Mouse (Mus musculus) large intestine, adult 2 months (tissue): ENCODE measurements around the gene Rpl18. TPM values are rescaled to one million over a fixed set of nuclear protein-coding genes. Genes with fewer than 3 reads are reported as not detected.

Experiments
- DNase-seq: peaks from one replicate; pipeline ENCODE4 v3.0.0-alpha.2; 2012; ENCODE audit warnings: low read depth, low spot score
- WGBS: fragments of 180-500 bp; shearing (Covaris S2); methylation state at CpG from one replicate; pipeline ENCODE4 v1.1.7; 2018; 5-methylcytosine and 5-hydroxymethylcytosine counted together
- polyA plus RNA-seq: library from polyadenylated mRNA; depleted of rRNA; stranded (reverse); fragments of >200 nt; gene quantifications from 2 replicates; pipeline ENCODE4 v1.2.3, GENCODE M21; 2012

Rpl18 gene
- polyA plus RNA-seq, 1 experiment: 1,915 TPM

DNA sequence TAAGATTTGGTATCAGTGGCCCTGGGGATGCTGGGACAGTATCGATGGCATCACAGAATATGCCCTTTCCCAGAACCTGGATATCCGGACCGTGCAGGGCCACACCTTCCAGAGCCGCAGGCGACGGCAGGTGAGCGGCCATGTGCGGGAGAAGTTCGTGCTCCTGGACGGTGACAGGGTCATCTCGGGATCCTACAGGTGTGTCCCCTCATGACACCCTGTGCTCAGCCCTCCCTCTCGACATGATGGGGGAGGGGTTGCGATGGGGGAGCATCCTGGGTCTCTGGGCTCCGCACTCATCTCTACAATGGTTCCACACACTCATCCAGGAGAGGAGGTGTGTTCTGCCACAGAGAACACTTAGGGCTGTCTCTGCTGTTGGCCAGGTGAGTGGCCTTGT, 8.5 kb downstream of the Rpl18 start:
- 77% methylated on average over 14 of the region's 14 CpGs for WGBS

DNA sequence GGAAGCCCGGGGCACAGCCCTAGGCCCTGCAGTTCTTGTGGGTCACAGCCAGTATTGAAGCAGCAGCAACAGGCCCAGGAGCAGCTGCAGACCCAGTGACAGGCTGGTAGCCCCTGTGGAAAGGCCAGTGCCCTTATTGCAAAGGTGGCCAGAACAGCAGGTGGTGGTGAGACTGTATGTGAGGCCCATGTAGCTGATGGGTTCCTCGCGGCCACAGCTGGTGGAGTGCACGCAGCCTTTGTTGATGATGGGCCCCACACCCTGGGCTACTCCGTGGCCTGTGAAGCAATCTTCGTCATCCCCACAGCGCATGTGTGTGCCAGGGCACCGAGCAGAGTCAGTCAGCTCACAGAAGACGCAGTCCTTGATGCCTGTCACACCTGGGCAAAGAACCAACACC, 9.9 kb downstream of the Rpl18 start:
- WGBS: 48% methylated on average over 9 of the region's 9 CpGs
- no peak for DNase-seq

More for the DNA sequence above, 8.5 kb downstream of the Rpl18 start:
- DNase-seq: no peak

DNA sequence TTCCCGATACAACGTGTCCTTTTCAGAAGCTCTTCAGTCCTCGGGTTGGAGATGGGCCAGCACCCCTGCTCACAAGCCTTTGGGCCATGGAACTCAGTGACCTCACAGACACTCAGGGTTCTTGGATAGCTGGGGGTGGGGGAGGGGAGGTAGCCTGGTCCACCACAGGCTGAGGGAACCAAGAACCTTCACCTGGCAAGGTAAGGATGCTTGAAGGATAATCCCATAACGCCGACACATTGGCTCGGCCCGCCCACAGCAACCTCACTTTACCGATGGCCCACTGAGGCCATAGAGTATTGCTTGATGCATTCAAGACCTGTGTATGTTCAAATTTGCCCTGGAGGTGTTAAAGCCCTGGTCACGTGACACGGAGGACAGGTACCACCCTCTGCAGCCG, 10.5 kb downstream of the Rpl18 start, which contains the start of gene Spaca4:
Gene Spaca4, minus strand, starts transcription at position 101 of the 400 bp plus-strand sequence.
- WGBS: 65% methylated on average over 11 of the region's 11 CpGs
- no peak for DNase-seq

DNA sequence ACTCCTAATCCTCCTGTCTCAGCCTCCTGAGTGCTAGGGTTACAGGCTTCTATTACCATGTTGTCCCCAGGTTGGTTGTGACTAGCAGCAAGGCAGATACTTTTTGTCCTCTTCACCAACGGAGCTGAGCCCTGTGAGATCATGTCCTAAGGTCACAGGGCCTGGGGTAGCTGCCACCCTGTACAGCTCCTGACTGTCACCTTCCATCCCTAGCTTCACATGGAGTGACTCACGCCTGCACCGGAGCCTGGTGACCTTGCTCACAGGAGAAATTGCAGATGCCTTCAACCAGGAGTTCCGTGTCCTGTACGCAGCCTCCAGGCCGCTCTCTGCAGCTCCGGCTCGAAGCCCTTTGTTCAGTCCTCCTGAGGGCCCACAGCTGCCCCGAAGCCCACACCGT, 11.2 kb downstream of the Rpl18 start:
- WGBS: 43% methylated on average over 10 of the region's 10 CpGs
- no peak for DNase-seq

DNA sequence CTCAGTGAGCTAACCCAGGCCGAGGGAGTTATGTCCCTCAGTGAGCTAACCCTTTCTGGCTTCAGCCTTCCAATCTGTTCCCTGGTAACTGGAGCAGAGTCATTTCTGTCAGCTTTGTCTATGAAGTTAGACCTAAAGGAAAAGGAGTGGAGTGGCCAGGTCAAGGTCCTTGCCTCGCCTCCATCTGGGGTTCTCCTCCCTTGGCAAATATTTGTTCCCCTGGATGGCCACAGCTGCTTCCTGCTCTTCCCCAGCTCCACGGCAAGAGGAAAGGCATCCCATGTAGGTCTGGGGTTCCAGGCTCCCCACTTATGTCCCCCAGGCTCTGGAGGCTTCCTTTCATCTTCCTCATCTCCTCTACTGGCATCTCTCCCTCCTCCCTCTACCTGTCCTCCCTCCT, 12.4 kb downstream of the Rpl18 start:
- 36% methylated on average over 3 of the region's 3 CpGs for WGBS
- DNase-seq: no peak

DNA sequence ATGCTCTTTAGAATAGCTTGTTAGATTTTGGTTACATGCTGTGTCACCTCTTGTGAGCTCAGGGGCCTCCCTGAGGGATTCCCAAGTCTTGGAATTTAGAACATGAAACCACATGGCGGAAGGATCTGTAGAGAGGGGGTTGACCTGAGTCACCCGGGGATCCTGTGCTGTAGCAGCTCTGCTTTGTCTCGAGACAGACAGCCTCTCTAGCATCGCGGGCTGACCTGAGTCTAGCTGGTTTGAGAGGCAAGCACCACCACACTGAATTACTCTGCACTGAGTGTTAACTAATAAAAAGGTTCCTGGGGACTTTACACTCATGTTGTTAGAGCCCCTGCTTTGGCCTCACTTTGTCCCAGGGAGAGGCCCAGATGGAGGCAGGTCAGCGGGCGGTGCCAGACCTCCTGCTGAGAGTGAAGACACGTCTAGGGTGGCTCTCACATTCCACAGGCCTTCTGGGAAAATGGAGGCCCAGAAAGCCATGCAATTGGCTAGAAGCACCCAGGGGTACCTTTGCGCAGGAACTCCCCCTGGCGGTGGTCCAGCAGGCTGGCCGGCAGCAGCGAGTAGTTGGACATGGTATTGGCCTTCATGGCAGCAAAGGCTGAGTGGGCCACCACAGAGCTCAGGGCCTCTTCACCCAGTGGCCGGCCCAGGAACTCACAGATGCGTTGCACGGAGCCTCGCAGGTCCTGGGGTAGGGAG, 15.6 kb downstream of the Rpl18 start:
- 12% methylated on average over 16 of the region's 16 CpGs for WGBS
- DNase-seq: no peak

DNA sequence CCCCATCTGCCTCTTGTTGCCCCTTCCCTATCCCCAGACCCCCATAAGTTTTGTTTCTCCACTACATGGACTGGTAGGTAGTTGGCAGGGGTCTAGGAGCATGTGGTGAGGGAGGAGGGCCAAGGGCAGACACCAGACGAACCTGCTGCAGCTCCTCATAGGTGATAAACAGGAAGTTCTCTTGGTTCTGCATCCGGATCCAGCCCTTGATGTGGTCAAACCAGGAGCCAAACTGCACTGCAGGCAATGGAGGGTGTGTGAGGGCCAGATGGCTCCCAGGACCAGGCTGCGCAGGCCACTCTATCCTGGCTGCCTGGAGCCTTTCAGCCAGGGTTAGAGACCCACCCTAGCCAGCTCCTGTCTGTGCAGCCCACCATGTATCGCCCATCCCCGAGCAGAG, 18.2 kb downstream of the Rpl18 start:
- 80% methylated on average over 5 of the region's 5 CpGs for WGBS
- DNase-seq: no peak

DNA sequence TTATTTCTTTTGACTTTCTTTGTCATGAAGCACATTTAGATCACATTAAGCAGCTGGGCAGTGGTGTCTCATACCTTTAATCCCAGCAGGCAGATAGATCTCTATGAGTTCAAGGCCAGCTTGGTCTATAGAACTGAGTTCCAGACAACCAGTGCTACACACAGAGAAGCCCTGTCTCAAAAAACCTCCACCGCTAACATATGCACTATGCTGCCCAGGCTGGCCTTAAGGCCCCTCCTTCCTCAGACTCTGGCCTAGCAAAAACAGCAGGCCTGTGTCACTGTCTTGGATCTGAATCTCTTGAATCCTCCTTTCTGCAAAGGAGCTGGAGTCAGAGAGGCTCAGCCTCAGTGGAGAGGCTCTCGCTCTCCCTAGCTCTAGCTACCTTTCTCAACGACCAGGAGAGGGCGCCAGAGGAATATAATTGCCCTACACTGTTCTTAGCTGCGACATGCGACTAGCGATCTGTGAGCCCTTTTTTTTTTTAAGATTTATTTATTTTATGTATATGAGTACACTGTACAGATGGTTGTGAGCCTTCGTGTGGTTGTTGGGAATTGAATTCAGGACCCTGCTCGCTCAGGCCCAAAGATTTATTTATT, 24.0 kb downstream of the Rpl18 start:
- DNase-seq: no peak
- whole genome bisulfite sequencing: 8% methylated on average over 9 of the region's 9 CpGs

DNA sequence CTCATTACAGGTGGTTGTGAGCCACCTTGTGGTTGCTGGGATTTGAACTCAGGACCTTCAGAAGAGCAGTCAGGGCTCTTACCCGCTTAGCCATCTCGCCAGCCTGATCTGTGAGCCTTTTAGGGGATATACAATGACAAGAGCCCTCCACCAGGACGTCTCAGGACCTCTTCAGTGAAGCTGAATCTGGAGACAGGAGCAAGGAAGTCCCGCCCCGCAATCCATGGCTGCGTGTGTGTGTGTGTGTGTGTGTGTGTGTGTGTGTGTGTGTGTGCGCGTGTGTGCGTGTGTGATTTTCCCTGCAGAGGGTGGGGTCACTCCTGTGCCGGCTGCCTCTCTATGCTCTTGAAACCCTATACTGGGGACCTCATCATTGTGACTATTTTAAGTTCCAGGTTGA, 24.6 kb downstream of the Rpl18 start:
- 51% methylated on average over 10 of the region's 10 CpGs for WGBS
- no peak for DNase-seq

DNA sequence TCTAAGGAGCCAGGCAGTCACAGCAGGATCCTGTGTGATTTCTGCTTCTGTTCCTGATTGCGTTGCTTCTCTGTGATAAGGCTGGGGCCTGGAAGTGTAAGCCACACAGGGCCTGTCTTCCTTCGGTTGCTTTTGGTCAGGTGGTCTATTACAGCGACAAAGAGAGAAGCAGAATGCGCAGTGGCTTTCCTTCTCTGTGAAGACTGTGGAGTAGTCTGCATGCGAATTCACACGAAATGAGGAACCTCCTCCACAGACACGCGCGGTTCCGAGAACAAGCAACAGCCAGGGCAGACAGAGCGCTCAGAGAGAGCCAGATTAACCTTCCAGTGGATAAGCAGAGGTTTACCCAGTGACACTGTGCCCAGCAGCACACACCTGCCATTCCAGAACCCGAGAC, 26.1 kb downstream of the Rpl18 start:
- 88% methylated on average over 12 of the region's 12 CpGs for WGBS
- DNase-seq: no peak

DNA sequence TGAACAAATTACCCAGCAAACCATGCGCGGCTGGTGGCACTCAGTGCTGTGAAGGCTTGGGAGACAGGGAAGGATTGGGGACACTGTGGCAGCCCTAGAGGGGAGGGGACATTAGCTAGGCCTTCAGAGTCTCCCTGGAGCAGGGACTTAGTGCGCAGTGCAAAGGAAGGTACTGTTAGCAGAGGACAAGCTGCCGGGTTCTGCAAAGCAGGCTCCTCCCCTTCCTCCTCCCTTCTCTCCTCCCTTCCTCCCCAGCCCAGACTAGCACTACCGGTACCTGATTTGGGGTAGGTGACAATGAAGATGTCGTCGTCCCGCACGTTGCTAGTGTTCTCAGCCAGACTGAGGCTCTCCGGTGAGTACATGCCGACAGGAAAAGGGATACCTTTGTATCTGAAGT, 26.5 kb downstream of the Rpl18 start:
- DNase-seq: no peak

DNA sequence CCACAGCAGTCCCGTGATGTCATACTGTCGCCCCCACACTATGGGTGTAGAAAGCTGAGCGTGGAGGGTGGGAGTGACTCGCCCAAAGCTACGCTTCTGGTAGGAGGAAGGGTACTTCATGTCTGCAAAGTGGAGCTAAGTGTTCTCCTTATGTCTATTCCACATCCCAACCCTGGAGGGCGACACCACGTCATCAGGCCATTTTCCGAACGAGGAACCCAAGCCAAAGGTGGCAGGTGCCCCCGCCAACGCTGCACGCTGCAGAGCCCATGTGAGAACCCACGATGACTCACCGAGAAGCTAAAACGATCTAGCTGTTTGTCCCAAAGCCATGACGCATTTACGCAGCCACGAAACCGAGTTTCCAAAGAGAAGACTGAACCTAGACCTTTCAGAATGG, 27.1 kb downstream of the Rpl18 start:
- DNase-seq: no peak
- 15% methylated on average over 19 of the region's 19 CpGs for WGBS

More for the DNA sequence above, 26.5 kb downstream of the Rpl18 start:
- WGBS: 28% methylated on average over 11 of the region's 11 CpGs

DNA sequence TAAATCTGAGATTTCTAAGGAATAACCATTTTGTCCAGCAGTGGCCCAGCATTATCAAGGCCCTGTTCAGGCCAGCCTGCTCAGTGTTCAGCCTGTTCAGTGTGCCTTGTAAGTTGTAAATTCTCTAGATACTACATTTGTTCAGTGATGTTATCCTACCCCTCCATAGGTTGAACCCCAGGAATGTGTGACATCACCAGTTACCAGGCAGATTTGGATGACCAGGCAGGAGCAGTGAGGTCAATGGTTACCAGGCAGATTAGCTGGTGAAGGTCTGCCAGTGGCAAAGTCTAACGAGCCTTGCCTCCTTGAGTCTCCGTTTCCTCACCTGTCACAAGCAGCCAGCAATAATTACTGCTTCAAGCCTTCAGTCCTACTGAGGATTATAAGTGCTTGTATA, 29.1 kb downstream of the Rpl18 start:
- WGBS: 28% methylated on average over 2 of the region's 2 CpGs

DNA sequence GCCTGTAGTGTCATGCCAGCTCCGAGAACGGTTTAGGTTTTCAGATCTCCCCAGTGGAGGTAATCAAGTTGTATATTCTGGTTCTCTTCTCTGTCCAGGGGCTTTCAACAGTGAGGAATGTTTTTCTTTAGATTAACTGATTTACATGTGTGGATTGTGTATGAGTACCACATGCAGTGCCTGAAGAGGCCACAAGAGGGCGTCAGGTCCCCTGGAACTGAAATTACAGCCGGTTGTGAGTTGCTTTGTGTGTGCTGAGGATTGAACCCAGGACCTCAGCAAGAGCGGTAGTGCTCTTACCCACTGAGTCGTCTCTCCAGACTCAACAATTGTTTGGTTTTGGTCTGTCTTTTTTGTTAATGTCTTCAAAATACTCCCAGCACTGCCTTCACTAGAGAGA, 31.3 kb downstream of the Rpl18 start:
- no peak for DNase-seq
- WGBS: 74% methylated on average over 6 of the region's 6 CpGs

More for the DNA sequence above, 29.1 kb downstream of the Rpl18 start:
- DNase-seq: no peak

DNA sequence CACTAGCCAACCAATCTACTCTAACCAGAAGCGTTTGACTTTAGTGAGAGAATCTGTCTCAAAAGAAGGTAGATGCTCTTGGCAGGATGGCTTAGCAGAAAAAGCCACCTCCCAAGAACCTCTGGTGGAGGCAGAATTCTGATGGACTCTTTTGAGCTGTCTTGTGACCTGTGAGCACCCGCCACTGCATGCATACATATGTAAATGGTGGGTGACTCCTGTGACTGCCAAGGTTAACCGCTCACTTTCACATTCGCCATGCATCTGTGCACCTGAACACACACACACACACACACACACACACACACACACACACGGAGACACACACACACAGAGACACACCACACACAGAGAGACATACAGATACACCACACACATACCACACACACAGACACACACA, 32.2 kb downstream of the Rpl18 start:
- WGBS: 93% methylated on average over 5 of the region's 5 CpGs

DNA sequence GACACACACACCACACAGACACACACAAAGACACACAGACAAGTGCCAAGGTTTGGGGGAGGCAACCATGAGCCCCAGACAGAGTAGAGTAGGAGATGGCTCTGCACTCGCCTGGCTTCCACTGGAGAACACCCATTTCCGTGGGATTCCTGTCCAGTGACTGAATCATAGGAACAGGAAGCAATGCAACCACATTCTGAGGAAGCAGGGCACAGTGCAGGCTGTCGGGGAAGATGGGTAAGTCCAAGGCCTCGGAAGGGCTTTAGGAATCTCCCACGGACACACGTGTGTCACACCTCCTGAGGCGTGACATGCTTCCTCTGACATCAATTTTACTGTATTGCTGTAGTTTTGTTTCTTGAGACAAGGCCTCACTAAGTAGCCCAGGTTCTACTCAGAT, 32.9 kb downstream of the Rpl18 start:
- WGBS: 80% methylated on average over 7 of the region's 7 CpGs
- no peak for DNase-seq

More for the DNA sequence above, 32.2 kb downstream of the Rpl18 start:
- no peak for DNase-seq

DNA sequence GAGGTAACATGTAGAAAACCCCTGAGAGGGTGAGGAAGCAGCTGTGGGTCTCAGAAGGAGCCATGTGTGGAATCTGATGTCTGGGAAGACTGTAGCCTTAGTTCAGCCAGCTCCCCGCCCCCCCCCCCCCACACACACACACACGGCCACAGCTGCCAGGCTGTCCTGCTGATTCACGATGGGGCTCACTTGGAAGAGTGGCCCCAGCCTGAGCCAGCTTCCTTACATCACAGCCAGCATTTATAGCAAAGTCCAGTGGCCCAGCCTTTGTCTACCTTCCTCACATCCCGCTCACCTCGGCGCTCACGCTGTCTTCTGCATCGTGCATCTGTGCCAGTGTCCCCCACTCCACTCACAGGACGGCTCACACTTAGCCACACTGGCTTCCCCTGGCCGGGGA, 34.1 kb downstream of the Rpl18 start:
- DNase-seq: no peak
- WGBS: 28% methylated on average over 10 of the region's 10 CpGs

DNA sequence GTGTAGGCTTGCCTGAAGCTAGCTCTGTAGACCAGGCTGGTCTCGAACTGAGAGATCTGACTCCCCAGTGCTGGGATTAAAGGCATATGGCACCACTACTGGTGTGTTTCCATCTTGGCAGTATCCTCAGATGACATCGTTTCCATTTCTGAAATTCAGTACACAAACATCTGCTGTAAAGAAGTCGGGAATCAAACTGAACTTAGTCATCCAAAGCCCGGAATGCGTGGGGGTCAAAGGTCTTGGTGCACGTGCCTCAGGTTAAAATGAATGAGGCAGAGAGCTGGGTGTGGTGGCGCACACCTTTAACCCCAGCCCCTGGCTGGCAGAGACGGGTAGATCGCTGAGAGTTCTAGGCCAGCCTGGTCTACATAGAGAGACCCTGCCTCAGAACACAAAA, 34.9 kb downstream of the Rpl18 start:
- DNase-seq: no peak
- WGBS: 27% methylated on average over 9 of the region's 9 CpGs

DNA sequence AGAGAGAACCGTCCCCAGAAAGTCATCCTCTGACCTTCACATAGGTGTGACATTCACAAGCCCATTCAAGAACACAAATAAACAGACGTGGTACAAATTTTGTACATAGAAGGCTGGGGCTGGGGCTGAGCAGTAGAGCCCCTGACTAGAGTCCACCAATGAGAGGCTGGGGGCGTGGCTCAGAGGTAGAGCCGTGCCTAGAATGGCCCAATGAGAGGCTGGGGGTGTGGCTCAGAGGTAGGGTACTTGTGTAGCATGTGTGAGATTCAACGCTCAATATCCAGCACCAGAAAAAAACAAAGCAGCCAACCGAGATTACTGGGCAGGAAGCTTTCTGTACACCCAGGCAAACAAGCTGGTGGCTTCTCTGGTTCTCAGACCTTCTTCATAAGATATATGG, 40.4 kb downstream of the Rpl18 start:
- no peak for DNase-seq
- 75% methylated on average over 6 of the region's 6 CpGs for WGBS

DNA sequence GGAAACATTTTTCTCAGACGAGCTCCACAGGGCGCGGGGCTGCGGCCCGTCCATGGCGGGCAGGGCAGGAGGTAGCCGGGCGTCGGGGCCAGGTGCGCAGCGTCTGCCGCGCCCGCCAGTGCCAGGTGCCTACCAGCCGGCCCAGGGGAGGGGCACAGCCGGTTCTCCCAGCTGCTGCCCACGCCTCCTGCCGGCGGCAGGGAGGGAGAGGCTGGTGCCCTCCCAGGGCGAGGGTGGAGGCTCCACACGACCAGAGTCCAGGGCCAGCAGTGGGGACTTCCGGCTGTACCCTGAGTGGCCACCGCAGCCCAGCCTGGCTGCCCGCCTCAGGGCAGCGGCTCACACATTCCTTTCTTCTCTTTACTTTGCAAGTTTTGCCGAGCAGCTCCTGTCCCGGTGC, 44.1 kb downstream of the Rpl18 start:
- DNase-seq: no peak

DNA sequence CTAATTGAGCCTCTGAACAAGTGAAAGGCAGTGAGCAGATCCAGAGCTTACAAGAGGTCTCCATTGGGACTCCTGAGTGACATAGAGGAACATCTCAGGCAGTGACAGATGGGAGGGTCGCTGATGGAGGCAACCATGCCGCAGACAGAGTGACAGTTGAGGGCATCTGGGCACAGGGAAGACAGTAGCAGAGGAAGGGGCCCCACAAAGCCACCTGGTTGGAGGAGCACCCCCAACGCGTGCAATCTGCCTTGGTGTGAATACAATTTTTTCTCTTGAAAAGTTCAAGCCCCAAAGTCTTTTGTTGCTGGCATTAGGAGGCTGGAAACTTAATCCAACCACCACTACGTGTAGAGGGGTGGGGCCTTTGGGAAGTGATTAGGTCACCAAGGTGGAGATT, 44.9 kb downstream of the Rpl18 start:
- WGBS: 67% methylated on average over 5 of the region's 5 CpGs
- DNase-seq: no peak

More for the DNA sequence above, 44.1 kb downstream of the Rpl18 start:
- 3% methylated on average over 26 of the region's 27 CpGs for WGBS
